Mouse (Mus musculus) kidney, embryonic 16.5 days (tissue): ENCODE measurements at regions not wholly inside any gene's neighbourhood (a gene's known extent, or its start where the extent isn't known, plus 50 kb on each side); places are given as distances from the start of the nearest gene placed in this dataset.
A peak's percentile ranks its signal among the peaks of the same experiment; 100 is the strongest.

Experiments
- ATAC-seq: fragments of 200-750 bp; cut with Nextera tagmentation; 2 replicates; pipeline ENCODE4 v1.8.0; 2017; ENCODE audit warnings: moderate TSS enrichment; ENCODE audit not compliant: low FRiP score, low TSS enrichment
- H3K27ac ChIP-seq: fragments of 300-500 bp; sonication (generic); 2 replicates; pipeline ENCODE4 v1.5.1; 2014; ENCODE audit warnings: low read length
- H3K27me3 ChIP-seq: fragments of 300-500 bp; sonication (generic); 2 replicates; pipeline ENCODE4 v1.6.1; 2014; ENCODE audit warnings: low read length, control low read depth, mixed read lengths; ENCODE audit not compliant: insufficient read depth
- H3K36me3 ChIP-seq: fragments of 300-500 bp; sonication (generic); 2 replicates; pipeline ENCODE4 v1.6.1; 2014; ENCODE audit warnings: low read length, control low read depth, mixed read lengths; ENCODE audit not compliant: insufficient read depth
- H3K4me1 ChIP-seq: fragments of 300-500 bp; sonication (generic); 2 replicates; pipeline ENCODE4 v1.6.1; 2014; ENCODE audit warnings: low read length, control low read depth, mixed read lengths; ENCODE audit not compliant: insufficient read depth
- H3K4me2 ChIP-seq: fragments of 300-500 bp; sonication (generic); replicated peaks from 2 replicates; pipeline ENCODE4 v1.6.1; 2014; ENCODE audit warnings: low read depth, low read length
- H3K4me3 ChIP-seq: fragments of 300-500 bp; sonication (generic); 2 replicates; pipeline ENCODE4 v1.5.1; 2014; ENCODE audit warnings: mild to moderate bottlenecking, low read length
- H3K9ac ChIP-seq: fragments of 300-500 bp; sonication (generic); replicated peaks from 2 replicates; pipeline ENCODE4 v1.6.1; 2014; ENCODE audit warnings: low read length
- H3K9me3 ChIP-seq: fragments of 300-500 bp; sonication (generic); 2 replicates; pipeline ENCODE4 v1.6.1; 2016; ENCODE audit warnings: low read length, control low read depth
- WGBS: fragments of 180-500 bp; shearing (Covaris S2); extraction: QIAGEN DNeasy Blood & Tissue Kit; methylation state at CpG from one replicate; pipeline ENCODE4 v1.1.7; 2014; 5-methylcytosine and 5-hydroxymethylcytosine counted together

DNA sequence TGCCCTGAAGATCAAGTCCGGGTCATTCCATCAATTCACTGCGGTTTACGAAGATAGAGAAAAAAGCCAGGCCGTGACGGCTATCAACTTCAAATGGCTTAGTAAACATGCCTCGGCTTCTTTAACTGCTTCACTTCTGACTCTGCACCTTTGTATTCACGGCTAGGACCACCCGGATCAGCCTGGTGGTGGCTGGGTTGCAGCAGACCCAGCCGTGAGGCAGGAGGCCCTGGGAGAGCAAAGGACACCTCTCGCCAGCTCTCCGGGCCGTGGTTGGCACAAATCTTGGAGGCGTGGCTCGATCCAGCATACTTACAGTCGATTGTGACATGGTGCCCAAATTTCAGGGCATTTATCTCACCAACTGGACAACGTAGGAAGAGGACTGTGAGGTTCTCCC, 187.5 kb downstream of the Gpat3 start:
- Histone ChIP-seq H3K27me3 (no peaks in the 10 kb centered on the region), H3K4me1 (no peaks in the 10 kb centered on the region), H3K27ac (no peak overlapping the region), H3K9me3 (no peaks in the 10 kb centered on the region), H3K36me3 (no peaks in the 10 kb centered on the region), H3K9ac (no peak overlapping the region), H3K4me3 (no peak overlapping the region), H3K4me2 (no peak overlapping the region)
- 72% methylated on average over 16 of the region's 16 CpGs for WGBS
- ATAC-seq = no peak

DNA sequence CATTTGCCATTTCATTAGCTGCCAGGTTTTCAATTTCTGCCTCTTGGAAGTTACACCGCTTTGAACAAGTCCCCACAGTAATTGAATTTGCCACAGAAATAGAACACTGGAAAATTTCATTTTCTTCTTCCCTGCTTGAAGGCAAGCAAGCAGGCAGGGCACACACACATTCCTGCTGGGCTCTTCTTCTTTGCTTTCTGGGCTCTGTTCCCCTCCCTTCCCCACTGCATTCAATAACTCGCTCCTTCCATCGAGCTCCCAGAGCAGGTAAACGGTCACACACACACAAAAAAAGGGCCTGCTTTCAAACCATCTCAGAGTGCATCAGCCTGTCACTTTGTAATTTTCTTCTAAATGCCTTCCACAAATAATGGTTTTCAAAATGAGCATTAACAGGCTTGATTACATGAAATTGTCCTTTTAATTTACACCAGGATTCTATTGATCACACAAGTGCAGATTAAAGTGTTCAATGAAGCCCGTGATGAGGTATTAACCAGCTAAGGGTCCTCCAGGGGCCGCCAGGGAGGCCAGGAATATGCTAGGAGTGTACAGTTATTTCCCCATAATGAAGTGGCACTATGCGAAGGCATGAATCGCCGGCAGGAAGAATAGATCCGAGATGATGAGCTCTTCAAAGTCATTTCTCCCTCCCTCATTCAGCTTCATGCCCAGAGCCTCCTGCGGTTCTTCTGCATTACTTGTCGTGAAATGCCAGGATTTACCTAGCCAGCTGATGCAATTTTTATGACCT, 186.8 kb downstream of the Gpat3 start:
- Histone ChIP-seq H3K27me3 (no peaks in the 10 kb centered on the region), H3K4me1 (no peaks in the 10 kb centered on the region), H3K9me3 (no peaks in the 10 kb centered on the region), H3K4me3 (no peak overlapping the region), H3K27ac (no peak overlapping the region), H3K9ac (no peak overlapping the region), H3K36me3 (no peaks in the 10 kb centered on the region), H3K4me2 (no peak overlapping the region)
- no peak for ATAC-seq
- WGBS = 60% methylated on average over 12 of the region's 12 CpGs

DNA sequence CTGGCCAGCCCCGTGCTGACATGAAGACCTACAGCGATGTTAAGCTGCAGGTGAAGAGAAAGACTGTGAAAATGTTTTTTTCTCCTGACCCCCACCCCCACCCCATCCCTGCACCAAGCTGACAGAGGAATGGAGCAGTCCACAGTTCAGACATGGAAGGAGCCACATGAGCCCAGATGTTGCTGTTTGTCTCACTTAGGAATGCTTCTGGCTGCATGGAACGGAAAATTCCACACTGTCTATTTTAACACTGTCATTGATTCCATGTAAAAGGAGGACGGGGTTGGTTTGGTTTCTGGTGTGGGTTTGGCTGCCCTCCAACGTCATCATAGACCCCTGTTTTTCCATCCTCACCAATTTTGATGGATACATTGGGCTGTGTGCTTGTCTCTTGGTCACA, 179.3 kb downstream of the Gpat3 start:
- H3K4me3 ChIP-seq = no peak overlapping the region
- WGBS = 74% methylated on average over 5 of the region's 5 CpGs
- H3K36me3 ChIP-seq = no peaks in the 10 kb centered on the region
- H3K4me1 ChIP-seq = no peaks in the 10 kb centered on the region; the same call in 1 of the 2 replicates
- H3K4me2 ChIP-seq = no peak overlapping the region
- no peak overlapping the region for H3K9ac ChIP-seq
- H3K27ac ChIP-seq = no peak overlapping the region
- H3K9me3 ChIP-seq = no peaks in the 10 kb centered on the region
- ATAC-seq = no peak
- H3K27me3 ChIP-seq = peaks cover 5% of the 10 kb centered on the region; the same call in 1 of the 2 replicates

DNA sequence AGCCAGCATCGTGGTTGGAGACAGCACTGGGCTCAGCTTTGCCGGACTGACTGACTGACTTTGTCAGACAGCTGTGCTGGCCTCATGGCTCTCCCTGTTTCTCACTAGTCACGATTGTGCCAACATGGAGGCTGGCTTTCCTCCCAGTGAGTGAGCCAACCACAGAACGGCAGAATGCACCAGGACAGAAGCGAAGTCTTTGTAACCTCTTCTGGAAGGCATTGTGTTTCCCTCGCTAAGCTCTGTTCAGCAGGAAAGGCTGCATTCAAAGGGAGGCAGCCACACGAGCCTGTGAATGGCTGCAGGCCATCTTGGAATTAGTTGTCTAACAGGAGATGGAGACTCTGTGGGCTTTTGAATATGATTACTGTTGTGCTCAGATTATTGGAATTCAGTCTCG, 178.3 kb downstream of the Gpat3 start:
- Histone ChIP-seq H3K4me3 (no peak overlapping the region), H3K9ac (no peak overlapping the region), H3K27ac (no peak overlapping the region), H3K9me3 (no peaks in the 10 kb centered on the region), H3K36me3 (no peaks in the 10 kb centered on the region), H3K4me1 (no peaks in the 10 kb centered on the region; the same call in 1 of the 2 replicates), H3K4me2 (no peak overlapping the region), H3K27me3 (peaks cover 5% of the 10 kb centered on the region; the same call in 1 of the 2 replicates)
- ATAC-seq = no peak
- WGBS = 80% methylated on average over 8 of the region's 8 CpGs

DNA sequence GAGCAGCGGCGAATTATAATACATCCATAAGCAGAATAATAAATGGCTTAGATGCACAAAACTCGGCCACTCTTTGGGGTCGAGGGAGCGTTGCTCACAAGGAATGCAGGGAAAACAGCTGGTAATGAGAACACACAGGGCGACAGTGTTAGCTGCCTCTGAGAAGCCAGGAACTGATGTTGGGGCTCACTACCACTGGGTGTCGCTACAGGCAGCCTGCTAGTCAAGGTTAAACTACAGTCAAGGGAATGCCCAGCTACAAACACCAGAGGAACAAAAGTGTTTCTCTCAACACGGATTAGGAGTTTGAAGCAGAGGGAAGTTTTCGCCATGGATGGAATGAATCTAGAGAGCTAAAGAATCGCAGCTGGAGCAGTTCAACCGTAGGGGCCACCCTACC, 175.3 kb downstream of the Gpat3 start:
- H3K27ac ChIP-seq = no peak overlapping the region
- H3K4me2 ChIP-seq = no peak overlapping the region
- ATAC-seq = peak; percentile 85
- no peaks in the 10 kb centered on the region for H3K9me3 ChIP-seq
- 10% methylated on average over 11 of the region's 11 CpGs for WGBS
- H3K27me3 ChIP-seq = peaks cover 5% of the 10 kb centered on the region; the same call in 1 of the 2 replicates
- no peak overlapping the region for H3K4me3 ChIP-seq
- H3K4me1 ChIP-seq = no peaks in the 10 kb centered on the region; the same call in 1 of the 2 replicates
- no peak overlapping the region for H3K9ac ChIP-seq
- H3K36me3 ChIP-seq = no peaks in the 10 kb centered on the region

DNA sequence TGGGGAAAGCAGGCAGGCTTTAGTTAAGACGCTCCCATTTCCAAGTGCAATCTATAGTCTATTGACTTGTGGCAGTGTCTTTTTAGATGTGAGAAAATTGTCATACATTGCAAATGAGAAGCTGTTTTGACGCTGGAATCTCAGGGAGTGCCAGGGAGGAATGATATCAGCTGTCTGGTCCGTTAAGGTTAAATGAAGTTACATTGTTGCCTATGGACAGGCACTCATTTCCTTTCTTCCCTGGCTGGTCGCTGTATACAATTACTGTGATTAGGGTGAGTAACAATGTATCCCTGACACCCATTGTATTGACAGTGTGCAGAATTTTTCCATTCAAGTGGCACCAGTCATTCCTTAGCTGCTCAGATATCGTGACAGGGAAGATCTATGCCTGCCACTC, 168.3 kb downstream of the Gpat3 start:
- ATAC-seq = no peak
- WGBS = 72% methylated on average over 5 of the region's 5 CpGs
- Histone ChIP-seq H3K4me3 (no peak overlapping the region), H3K27ac (no peak overlapping the region), H3K9me3 (no peaks in the 10 kb centered on the region), H3K9ac (no peak overlapping the region), H3K27me3 (no peaks in the 10 kb centered on the region), H3K36me3 (no peaks in the 10 kb centered on the region), H3K4me2 (no peak overlapping the region), H3K4me1 (no peaks in the 10 kb centered on the region)

DNA sequence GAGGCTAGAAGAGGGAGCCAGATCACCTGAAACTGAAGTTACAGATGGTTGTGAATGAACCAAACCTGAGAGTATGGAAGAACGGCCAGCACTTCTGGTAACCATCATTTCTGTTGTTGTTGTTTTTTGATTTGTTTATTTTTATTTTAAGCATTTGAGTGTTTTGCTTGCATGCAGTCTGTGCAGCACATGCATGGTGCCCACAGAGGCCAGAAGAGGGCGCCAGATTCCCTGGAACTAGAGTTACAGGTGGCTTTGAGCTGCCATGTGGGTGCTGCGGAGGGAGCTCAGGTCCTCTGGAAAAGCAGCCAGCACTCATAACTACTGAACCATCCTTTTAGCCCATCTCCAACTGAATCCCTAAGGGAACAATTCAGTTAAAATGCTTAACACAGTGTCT, 159.7 kb downstream of the Gpat3 start:
- WGBS = 71% methylated on average over 3 of the region's 3 CpGs
- no peak overlapping the region for H3K4me2 ChIP-seq
- H3K4me1 ChIP-seq = no peaks in the 10 kb centered on the region
- no peaks in the 10 kb centered on the region for H3K9me3 ChIP-seq
- ATAC-seq = no peak
- H3K27ac ChIP-seq = no peak overlapping the region
- no peak overlapping the region for H3K4me3 ChIP-seq
- H3K36me3 ChIP-seq = no peaks in the 10 kb centered on the region
- H3K27me3 ChIP-seq = no peaks in the 10 kb centered on the region
- no peak overlapping the region for H3K9ac ChIP-seq

DNA sequence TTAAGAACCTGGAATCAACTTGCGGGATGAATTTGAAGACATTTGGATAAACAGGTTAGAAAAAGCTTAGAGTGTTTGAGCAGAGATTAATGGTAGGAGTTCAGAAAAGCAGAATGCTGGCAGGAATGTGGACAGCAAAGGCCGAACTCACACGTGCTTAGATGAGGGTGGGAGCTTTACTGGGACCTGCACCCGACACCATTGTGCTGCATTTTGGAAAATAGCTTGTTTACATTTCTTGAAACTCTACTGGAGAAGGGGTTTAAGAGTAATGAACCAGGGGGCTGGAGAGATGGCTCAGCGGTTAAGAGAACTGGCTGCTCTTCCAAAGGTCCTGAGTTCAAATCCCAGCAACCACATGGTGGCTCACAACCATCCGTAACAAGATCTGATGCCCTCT, 154.9 kb downstream of the Gpat3 start:
- no peaks in the 10 kb centered on the region for H3K9me3 ChIP-seq
- no peaks in the 10 kb centered on the region for H3K36me3 ChIP-seq
- no peak overlapping the region for H3K4me2 ChIP-seq
- no peak for ATAC-seq
- no peaks in the 10 kb centered on the region for H3K27me3 ChIP-seq
- H3K27ac ChIP-seq = no peak overlapping the region
- no peak overlapping the region for H3K4me3 ChIP-seq
- H3K9ac ChIP-seq = no peak overlapping the region
- WGBS = 79% methylated on average over 6 of the region's 6 CpGs
- H3K4me1 ChIP-seq = no peaks in the 10 kb centered on the region

DNA sequence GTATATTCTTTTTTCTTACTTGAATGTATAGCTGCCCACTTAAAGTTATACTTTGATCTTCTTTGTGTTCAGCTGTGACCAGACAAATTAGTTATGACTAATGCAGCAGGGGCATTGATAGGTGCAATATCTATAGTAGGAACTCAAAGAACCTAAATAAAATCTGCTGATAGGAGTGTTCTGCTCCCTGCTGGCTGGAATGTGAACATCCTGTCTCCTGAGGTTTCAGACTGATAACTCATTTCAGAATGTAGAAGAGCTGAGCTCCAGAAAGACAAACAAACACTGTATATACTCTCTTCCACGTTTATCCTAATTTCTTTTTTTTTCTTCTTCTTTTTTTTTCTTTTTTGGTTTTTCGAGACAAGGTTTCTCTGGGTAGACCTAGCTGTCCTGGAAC, 146.9 kb downstream of the Gpat3 start:
- Histone ChIP-seq H3K9me3 (no peaks in the 10 kb centered on the region), H3K27ac (no peak overlapping the region), H3K4me1 (no peaks in the 10 kb centered on the region), H3K4me3 (no peak overlapping the region), H3K36me3 (no peaks in the 10 kb centered on the region), H3K27me3 (no peaks in the 10 kb centered on the region), H3K9ac (no peak overlapping the region), H3K4me2 (no peak overlapping the region)
- ATAC-seq = no peak
- 77% methylated on average over 2 of the region's 2 CpGs for WGBS

DNA sequence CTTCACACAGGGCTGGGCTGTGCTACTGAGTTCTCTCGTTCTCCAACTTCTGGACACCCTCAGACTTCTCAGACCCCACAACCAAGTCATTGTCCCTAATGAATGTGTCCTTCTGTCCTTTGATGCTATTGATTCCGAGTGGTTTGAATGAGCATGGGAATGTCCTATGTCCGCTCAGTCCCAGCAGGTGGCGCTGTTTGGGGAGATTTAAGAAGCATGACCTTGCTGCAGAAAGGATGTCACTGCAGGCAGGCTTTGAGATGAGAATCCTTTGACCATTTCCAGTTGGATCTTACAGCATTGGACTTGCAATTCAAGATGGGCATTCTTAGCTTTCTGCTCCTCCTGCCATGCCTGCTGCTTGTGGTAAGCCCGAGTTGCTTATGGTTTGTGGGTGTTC, 146.1 kb downstream of the Gpat3 start:
- 25% methylated on average over 5 of the region's 5 CpGs for WGBS

More for the DNA sequence above, 146.1 kb downstream of the Gpat3 start:
- Histone ChIP-seq H3K36me3 (no peaks in the 10 kb centered on the region), H3K4me1 (no peaks in the 10 kb centered on the region), H3K4me2 (no peak overlapping the region), H3K9ac (no peak overlapping the region), H3K4me3 (no peak overlapping the region), H3K27me3 (no peaks in the 10 kb centered on the region), H3K27ac (no peak overlapping the region), H3K9me3 (no peaks in the 10 kb centered on the region)
- no peak for ATAC-seq
